Mouse (Mus musculus) hindbrain, embryonic 15.5 days (tissue): ENCODE measurements around the gene Zmynd12. TPM values are rescaled to one million over a fixed set of nuclear protein-coding genes. Genes with fewer than 3 reads are reported as not detected.

Experiments
- ATAC-seq: fragments of 200-750 bp; cut with Nextera tagmentation; 2 replicates; pipeline ENCODE4 v1.8.0; 2017; ENCODE audit warnings: low read depth, moderate number of reproducible peaks, moderate TSS enrichment; ENCODE audit not compliant: low FRiP score
- H3K27ac ChIP-seq: fragments of 300-500 bp; sonication (generic); replicated peaks from 2 replicates; pipeline ENCODE4 v1.5.1; 2015; ENCODE audit warnings: mild to moderate bottlenecking, inconsistent platforms
- H3K27me3 ChIP-seq: fragments of 300-500 bp; sonication (generic); 2 replicates; pipeline ENCODE4 v1.6.1; 2015; ENCODE audit warnings: control low read depth, inconsistent platforms
- H3K36me3 ChIP-seq: fragments of 300-500 bp; sonication (generic); 2 replicates; pipeline ENCODE4 v1.6.1; 2015; ENCODE audit warnings: control low read depth, inconsistent platforms
- H3K4me1 ChIP-seq: fragments of 300-500 bp; sonication (generic); replicated peaks from 2 replicates; pipeline ENCODE4 v1.6.1; 2015; ENCODE audit warnings: control low read depth, inconsistent platforms
- H3K4me2 ChIP-seq: fragments of 300-500 bp; sonication (generic); 2 replicates; pipeline ENCODE4 v1.6.1; 2015; ENCODE audit warnings: moderate library complexity, mild to moderate bottlenecking, inconsistent platforms
- H3K4me3 ChIP-seq: fragments of 300-500 bp; sonication (generic); 2 replicates; pipeline ENCODE4 v1.5.1; 2015; ENCODE audit warnings: mild to moderate bottlenecking, inconsistent platforms
- H3K9ac ChIP-seq: fragments of 300-500 bp; sonication (generic); 2 replicates; pipeline ENCODE4 v1.6.1; 2015; ENCODE audit warnings: inconsistent platforms
- H3K9me3 ChIP-seq: fragments of 300-500 bp; sonication (generic); 2 replicates; pipeline ENCODE4 v1.6.1; 2016; ENCODE audit warnings: control low read depth, inconsistent platforms
- WGBS: fragments of 180-500 bp; shearing (Covaris S2); methylation state at CpG from one replicate; pipeline ENCODE4 v1.1.7; 2015; 5-methylcytosine and 5-hydroxymethylcytosine counted together
- polyA plus RNA-seq: library from polyadenylated mRNA; unstranded; fragments of >200 nt; fragmentation: Nextera tagmentation; extraction: Ambion mirVana; gene quantifications from 2 replicates; pipeline ENCODE4 v1.2.1, GENCODE M21; 2015

Gene Zmynd12
- polyA plus RNA-seq, 1 experiment from 2014 or later = 0.47 TPM

GRCm38 (mm10) chr4:119453128-119453527, 30.5 kb downstream of the Zmynd12 start:
- H3K9me3 ChIP-seq = no peaks in the 10 kb centered on the region
- 59% methylated on average over 5 of the region's 5 CpGs for WGBS
- H3K27me3 ChIP-seq = no peaks in the 10 kb centered on the region
- H3K4me3 ChIP-seq = no peak overlapping the region
- peak overlapping the region; percentile 53 for H3K27ac ChIP-seq
- peaks cover 12% of the 10 kb centered on the region for H3K4me1 ChIP-seq
- no peaks in the 10 kb centered on the region for H3K36me3 ChIP-seq
- no peak overlapping the region for H3K4me2 ChIP-seq
- ATAC-seq = no peak
- 0 out of 2 replicates have a peak overlapping the region, but pooled peaks have one; percentile 7 for H3K9ac ChIP-seq

- no peak overlapping the region for H3K4me2 ChIP-seq
- H3K9me3 ChIP-seq = no peaks in the 10 kb centered on the region
- H3K4me3 ChIP-seq = no peak overlapping the region
- no peaks in the 10 kb centered on the region for H3K27me3 ChIP-seq
- H3K9ac ChIP-seq = 0 out of 2 replicates have a peak overlapping the region, but pooled peaks have one; percentile 7
- peaks cover 12% of the 10 kb centered on the region for H3K4me1 ChIP-seq
- no peaks in the 10 kb centered on the region for H3K36me3 ChIP-seq
- 10% methylated on average over 6 of the region's 6 CpGs for WGBS
- peak; percentile 54; the same call in 1 of the 2 replicates for ATAC-seq
- H3K27ac ChIP-seq = peak overlapping the region; percentile 53
These were observed 30.9 kb downstream of the Zmynd12 start for GRCm38 (mm10) chr4:119453533-119453932.

GRCm38 (mm10) chr4:119460296-119460695, 37.7 kb downstream of the Zmynd12 start:
- H3K4me1 ChIP-seq = peaks cover 41% of the 10 kb centered on the region
- H3K36me3 ChIP-seq = no peaks in the 10 kb centered on the region
- no peaks in the 10 kb centered on the region for H3K27me3 ChIP-seq
- WGBS = 46% methylated on average over 5 of the region's 5 CpGs
- peak overlapping the region; percentile 26 for H3K4me2 ChIP-seq
- no peak overlapping the region for H3K9ac ChIP-seq
- ATAC-seq = peak; percentile 11; the same call in 1 of the 2 replicates
- H3K9me3 ChIP-seq = no peaks in the 10 kb centered on the region
- H3K27ac ChIP-seq = peak overlapping the region; percentile 86
- H3K4me3 ChIP-seq = no peak overlapping the region

- H3K4me2 ChIP-seq = peak overlapping the region; percentile 26
- H3K27me3 ChIP-seq = no peaks in the 10 kb centered on the region
- H3K36me3 ChIP-seq = no peaks in the 10 kb centered on the region
- H3K9me3 ChIP-seq = no peaks in the 10 kb centered on the region
- H3K9ac ChIP-seq = no peak overlapping the region
- H3K4me3 ChIP-seq = no peak overlapping the region
- 13% methylated on average over 8 of the region's 8 CpGs for WGBS
- peak overlapping the region; percentile 86 for H3K27ac ChIP-seq
- ATAC-seq = peak; percentile 73
- peaks cover 41% of the 10 kb centered on the region for H3K4me1 ChIP-seq
These were observed 38.1 kb downstream of the Zmynd12 start for GRCm38 (mm10) chr4:119460728-119461141.

GRCm38 (mm10) chr4:119462457-119462856, 39.8 kb downstream of the Zmynd12 start:
- Histone ChIP-seq H3K9ac (no peak overlapping the region), H3K4me2 (no peak overlapping the region; the same call in 1 of the 2 replicates), H3K4me3 (no peak overlapping the region), H3K36me3 (peaks cover 6% of the 10 kb centered on the region; the same call in 1 of the 2 replicates), H3K9me3 (no peaks in the 10 kb centered on the region), H3K27ac (peak overlapping the region; percentile 82), H3K27me3 (no peaks in the 10 kb centered on the region), H3K4me1 (peaks cover 41% of the 10 kb centered on the region)
- ATAC-seq = no peak
- 84% methylated on average over 3 of the region's 3 CpGs for WGBS

GRCm38 (mm10) chr4:119462858-119463755, 40.5 kb downstream of the Zmynd12 start:
- 31% methylated on average over 11 of the region's 11 CpGs for WGBS
- H3K4me2 ChIP-seq = no peak overlapping the region; the same call in 1 of the 2 replicates
- H3K9ac ChIP-seq = no peak overlapping the region

GRCm38 (mm10) chr4:119463756-119464419, 41.3 kb downstream of the Zmynd12 start:
- H3K27ac ChIP-seq = peak overlapping the region; percentile 82
- no peak overlapping the region for H3K9ac ChIP-seq
- ATAC-seq = no peak; the same call in 1 of the 2 replicates
- no peaks in the 10 kb centered on the region for H3K9me3 ChIP-seq
- WGBS = 73% methylated on average over 13 of the region's 13 CpGs
- peaks cover 41% of the 10 kb centered on the region for H3K4me1 ChIP-seq
- H3K36me3 ChIP-seq = peaks cover 10% of the 10 kb centered on the region; the same call in 1 of the 2 replicates
- H3K4me2 ChIP-seq = no peak overlapping the region
- H3K4me3 ChIP-seq = no peak overlapping the region
- no peaks in the 10 kb centered on the region for H3K27me3 ChIP-seq

More at GRCm38 (mm10) chr4:119462858-119463755, 40.5 kb downstream of the Zmynd12 start:
- H3K36me3 ChIP-seq = peaks cover 10% of the 10 kb centered on the region; the same call in 1 of the 2 replicates
- H3K4me3 ChIP-seq = no peak overlapping the region
- H3K27me3 ChIP-seq = no peaks in the 10 kb centered on the region
- H3K4me1 ChIP-seq = peaks cover 41% of the 10 kb centered on the region
- H3K9me3 ChIP-seq = no peaks in the 10 kb centered on the region
- peak overlapping the region; percentile 82 for H3K27ac ChIP-seq
- peak; percentile 64 for ATAC-seq

- H3K4me1 ChIP-seq = peaks cover 33% of the 10 kb centered on the region
- no peak overlapping the region for H3K4me3 ChIP-seq
- no peaks in the 10 kb centered on the region for H3K27me3 ChIP-seq
- H3K9me3 ChIP-seq = no peaks in the 10 kb centered on the region
- H3K27ac ChIP-seq = no peak overlapping the region
- ATAC-seq = no peak
- WGBS = 82% methylated on average over 5 of the region's 5 CpGs
- peaks cover 10% of the 10 kb centered on the region; the same call in 1 of the 2 replicates for H3K36me3 ChIP-seq
- no peak overlapping the region for H3K9ac ChIP-seq
- no peak overlapping the region for H3K4me2 ChIP-seq
These were observed 43.2 kb downstream of the Zmynd12 start for GRCm38 (mm10) chr4:119465841-119466240.

- Histone ChIP-seq H3K4me1 (peaks cover 13% of the 10 kb centered on the region), H3K9me3 (no peaks in the 10 kb centered on the region), H3K27me3 (no peaks in the 10 kb centered on the region), H3K4me3 (no peak overlapping the region), H3K9ac (no peak overlapping the region), H3K4me2 (no peak overlapping the region), H3K27ac (no peak overlapping the region), H3K36me3 (peaks cover 10% of the 10 kb centered on the region; the same call in 1 of the 2 replicates)
- no peak for ATAC-seq
- WGBS = 86% methylated on average over 16 of the region's 16 CpGs
These were observed 45.2 kb downstream of the Zmynd12 start for GRCm38 (mm10) chr4:119467720-119468380.

- no peaks in the 10 kb centered on the region for H3K4me1 ChIP-seq
- H3K4me3 ChIP-seq = no peak overlapping the region
- 0 out of 2 replicates have a peak, but pooled peaks cover 3% of the 10 kb centered on the region for H3K36me3 ChIP-seq
- 84% methylated on average over 9 of the region's 9 CpGs for WGBS
- H3K27me3 ChIP-seq = no peaks in the 10 kb centered on the region
- H3K4me2 ChIP-seq = no peak overlapping the region
- no peaks in the 10 kb centered on the region for H3K9me3 ChIP-seq
- no peak overlapping the region for H3K9ac ChIP-seq
- no peak overlapping the region for H3K27ac ChIP-seq
- ATAC-seq = no peak
These were observed 49.9 kb downstream of the Zmynd12 start for GRCm38 (mm10) chr4:119472545-119472944.

GRCm38 (mm10) chr4:119473150-119473549, 50.5 kb downstream of the Zmynd12 start:
- H3K27me3 ChIP-seq = no peaks in the 10 kb centered on the region
- H3K9me3 ChIP-seq = no peaks in the 10 kb centered on the region
- H3K27ac ChIP-seq = no peak overlapping the region
- no peak overlapping the region for H3K4me3 ChIP-seq
- no peak overlapping the region for H3K9ac ChIP-seq
- 66% methylated on average over 5 of the region's 5 CpGs for WGBS
- no peaks in the 10 kb centered on the region for H3K36me3 ChIP-seq
- no peak overlapping the region for H3K4me2 ChIP-seq
- no peaks in the 10 kb centered on the region for H3K4me1 ChIP-seq
- no peak for ATAC-seq
